Mouse (Mus musculus) left cerebral cortex, adult 2 months (tissue): ENCODE results near the gene Miip. TPM values are rescaled to one million over a fixed set of nuclear protein-coding genes. Genes with fewer than 3 reads are reported as not detected.
"Not testable (repeated sequence)": the region's sequence is repeated elsewhere in the genome, so short reads cannot be mapped to it uniquely, and the experiment has no call there.

ENCODE experiments used
- DNase-seq, 2 experiments: peaks; one replicate each; pipeline ENCODE4 v3.0.0; 2021 to 2022; ENCODE audit warnings: low spot score in 2 of 2, mixed read lengths in 1 of 2; ENCODE audit errors: extremely low spot score in 1 of 2
- H3K27ac ChIP-seq: fragments of 200-600 bp; 2 replicates; pipeline ENCODE4 v1.8.1; 2022
- H3K4me3 ChIP-seq: fragments of 200-600 bp; 2 replicates; pipeline ENCODE4 v1.8.1; 2022
- CTCF ChIP-seq: fragments of 200-600 bp; IDR thresholded peaks from 2 replicates; pipeline ENCODE4 v1.8.1; 2022; ENCODE audit warnings: antibody characterized with exemption, mild to moderate bottlenecking, moderate library complexity
- intact Hi-C: fragments of 180-260 bp; cut with DNase I; formaldehyde crosslinking; loops from one replicate; pipeline ENCODE4 v1.15.1; 2025
- total RNA-seq, 2 experiments: library from RNA; stranded (reverse); gene quantifications; 2 replicates each; pipeline ENCODE4 v1.2.3; 2021

Miip gene
- total RNA-seq, 2 experiments from 2014 or later, result 18.6 to 20.3 TPM

- DNase-seq, result peak in 1 of 2 experiments; percentile 29
- H3K27ac ChIP-seq, result peak overlapping the region; percentile 79
- intact Hi-C loops, result no loop called here
- TF ChIP-seq CTCF, result no peak
- peak overlapping the region; percentile 67 for H3K4me3 ChIP-seq
Observed at GRCm38 (mm10) chr4:147867563-147868449, 810 bp downstream of the Miip start.

GRCm38 (mm10) chr4:147866793-147867192 lies 1.8 kb downstream of the Miip start:
- H3K4me3 ChIP-seq, DNase-seq, intact Hi-C loops, H3K27ac ChIP-seq: not testable (repeated sequence)

- Histone ChIP-seq H3K27ac (no peak overlapping the region), H3K4me3 (no peak overlapping the region)
- no peak for DNase-seq
- no peak for TF ChIP-seq CTCF
- intact Hi-C loops, result no loop called here
Observed at GRCm38 (mm10) chr4:147866056-147866455, 2.6 kb downstream of the Miip start.

GRCm38 (mm10) chr4:147865651-147866050 lies 3.0 kb downstream of the Miip start:
- TF ChIP-seq CTCF, result no peak
- DNase-seq, result no peak
- H3K27ac ChIP-seq, result no peak overlapping the region
- intact Hi-C loops, result no loop called here
- H3K4me3 ChIP-seq, result no peak overlapping the region

- intact Hi-C loops, result no loop called here
- Histone ChIP-seq H3K4me3 (no peak overlapping the region), H3K27ac (no peak overlapping the region)
- no peak for DNase-seq
- no peak for TF ChIP-seq CTCF
Observed at GRCm38 (mm10) chr4:147862051-147862450, 6.6 kb downstream of the Miip start.

GRCm38 (mm10) chr4:147850776-147851175 lies 17.8 kb downstream of the Miip start:
- no peak for DNase-seq
- no peak overlapping the region for H3K4me3 ChIP-seq
- TF ChIP-seq CTCF, result no peak
- no peak overlapping the region for H3K27ac ChIP-seq
- intact Hi-C loops, result no loop called here

GRCm38 (mm10) chr4:147848584-147848991 lies 20.0 kb downstream of the Miip start:
- no peak for DNase-seq
- intact Hi-C loops, result no loop called here
- no peak for TF ChIP-seq CTCF
- H3K4me3 ChIP-seq, result peak overlapping the region; percentile 88
- peak overlapping the region; percentile 83 for H3K27ac ChIP-seq

- H3K27ac ChIP-seq, result peak within 1 kb of the TSS; percentile 83
- DNase-seq, result peak; percentile 61 to 72
- peak within 1 kb of the TSS; percentile 88 for H3K4me3 ChIP-seq
- TF ChIP-seq CTCF, result no peak
- intact Hi-C loops, result no loop called here
Observed at GRCm38 (mm10) chr4:147847614-147848583, 20.7 kb downstream of the Miip start, which contains the start of gene Zfp933. Gene Zfp933 (minus strand): TSS chr4:147848366.

- no peak overlapping the region for H3K4me3 ChIP-seq
- intact Hi-C loops, result no loop called here
- DNase-seq, result no peak
- no peak overlapping the region for H3K27ac ChIP-seq
- no peak for TF ChIP-seq CTCF
Observed at GRCm38 (mm10) chr4:147842871-147843270, 25.7 kb downstream of the Miip start.

- intact Hi-C loops, DNase-seq, H3K4me3 ChIP-seq, H3K27ac ChIP-seq: not testable (repeated sequence)
Observed at GRCm38 (mm10) chr4:147839282-147839681, 29.3 kb downstream of the Miip start.

GRCm38 (mm10) chr4:147824389-147824788 lies 44.2 kb downstream of the Miip start:
- intact Hi-C loops, result no loop called here
- no peak overlapping the region for H3K4me3 ChIP-seq
- no peak overlapping the region for H3K27ac ChIP-seq
- no peak for TF ChIP-seq CTCF
- no peak for DNase-seq

- DNase-seq, H3K27ac ChIP-seq, H3K4me3 ChIP-seq, intact Hi-C loops: not testable (repeated sequence)
Observed at GRCm38 (mm10) chr4:147821414-147821813, 47.2 kb downstream of the Miip start.

- DNase-seq, H3K27ac ChIP-seq, intact Hi-C loops, H3K4me3 ChIP-seq: not testable (repeated sequence)
Observed at GRCm38 (mm10) chr4:147819659-147820058, 49.0 kb downstream of the Miip start.
